Mouse (Mus musculus) hematopoietic stem cell, adult 5-6 weeks (primary cell): ENCODE data around the gene Arhgef26. TPM values are rescaled to one million over a fixed set of nuclear protein-coding genes. Genes with fewer than 3 reads are reported as not detected.
A peak's percentile ranks its signal among the peaks of the same experiment; 100 is the strongest.

Experiments used
- ATAC-seq, 2 experiments: fragments of 125-278 bp in 1 of 2; replicated peaks in 1 of 2; 2 replicates each; pipeline ENCODE4 v1.8.0; 2016 to 2017; ENCODE audit warnings: inconsistent platforms in 2 of 2, mild to moderate bottlenecking in 2 of 2, moderate number of reproducible peaks in 2 of 2, low read depth in 1 of 2, moderate TSS enrichment in 1 of 2; ENCODE audit not compliant: low FRiP score in 2 of 2, poor library complexity in 2 of 2, severe bottlenecking in 2 of 2, insufficient read depth in 1 of 2, low TSS enrichment in 1 of 2
- total RNA-seq: library from RNA; stranded (forward); fragments of 172-1452, 232-1000 nt; gene quantifications from 2 replicates; pipeline ENCODE4 v1.2.3, GENCODE M21; 2017

Arhgef26 gene
- total RNA-seq, 1 experiment from 2014 or later = not detected

DNA sequence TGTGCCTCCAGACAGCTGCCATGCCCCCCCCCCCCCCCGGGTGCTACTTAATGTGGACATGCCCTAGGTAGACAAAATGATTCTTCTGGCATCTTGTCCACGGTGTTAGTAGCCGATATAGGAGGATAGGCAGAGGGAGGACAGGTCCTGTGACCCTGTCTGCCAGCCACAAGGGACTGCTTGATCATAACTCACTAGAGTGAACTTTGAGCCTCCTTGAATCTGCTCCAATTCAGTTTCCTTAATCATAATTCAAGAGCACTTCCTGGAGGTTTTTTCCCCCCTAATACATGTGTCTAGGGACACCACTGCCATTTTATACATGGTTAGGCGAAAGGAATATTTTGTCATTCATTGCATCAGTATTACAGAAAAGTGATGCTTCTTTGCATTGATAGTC, 36.2 kb downstream of the Arhgef26 start:
- ATAC-seq = no peak

DNA sequence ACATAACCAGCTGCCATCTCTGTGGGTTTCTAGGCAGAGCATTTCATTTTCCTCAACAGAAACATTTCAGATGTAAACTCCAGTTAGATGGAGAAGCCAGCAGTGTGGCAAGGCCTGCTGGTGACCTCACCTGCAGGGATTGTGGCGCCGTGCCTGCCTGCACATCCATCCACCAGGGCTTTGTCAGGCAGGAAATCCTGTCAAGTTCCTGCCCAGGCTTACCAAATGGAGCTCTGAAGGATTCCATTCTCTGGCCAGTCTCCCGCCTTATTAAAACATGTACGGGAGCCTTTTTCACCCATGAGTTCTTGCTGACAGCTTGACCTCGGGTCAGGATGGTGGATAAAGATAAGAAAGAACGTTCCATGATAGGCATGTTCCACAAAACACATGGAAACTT, 36.7 kb downstream of the Arhgef26 start:
- ATAC-seq = peak; percentile 25 to 46; a peak in 2 of 4 replicates

DNA sequence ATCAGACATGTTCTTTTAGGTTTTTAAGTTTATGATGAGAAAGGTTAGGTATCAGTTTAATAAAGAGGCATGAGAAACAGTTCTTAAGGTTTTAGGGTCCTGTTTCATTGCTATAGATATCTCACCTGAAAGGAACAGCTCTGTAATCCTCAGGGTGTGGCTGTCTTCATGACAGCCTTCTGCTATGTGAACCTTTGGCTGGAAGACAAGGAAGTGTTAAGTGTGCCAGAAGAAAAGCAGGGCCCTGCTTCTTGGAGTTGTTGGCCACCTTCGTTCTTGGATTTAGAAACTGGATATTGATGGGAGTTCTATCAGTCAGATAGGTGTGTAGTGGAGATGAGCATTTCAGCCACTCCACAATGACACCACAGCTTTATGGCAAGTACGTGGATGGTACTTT, 38.6 kb downstream of the Arhgef26 start:
- ATAC-seq = no peak

DNA sequence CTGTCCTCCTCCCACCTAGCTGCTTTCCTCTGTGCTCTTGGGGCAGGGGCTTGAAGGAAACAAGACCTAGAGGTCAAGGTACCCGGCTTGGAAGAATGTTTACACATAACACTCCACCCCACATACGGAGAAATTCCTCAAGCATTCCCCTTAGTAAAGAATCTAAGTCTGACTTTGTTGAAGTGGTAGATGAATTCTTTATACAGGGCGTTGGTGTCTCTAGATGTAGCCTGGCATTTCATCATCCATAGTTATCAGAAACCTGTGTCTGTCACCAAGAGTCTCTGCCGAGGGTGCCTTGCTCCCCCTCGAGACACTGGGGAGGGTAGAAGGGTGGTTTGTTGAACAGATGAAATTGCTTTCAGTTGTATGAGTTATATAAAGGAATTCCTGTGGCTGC, 41.8 kb downstream of the Arhgef26 start:
- no peak for ATAC-seq

DNA sequence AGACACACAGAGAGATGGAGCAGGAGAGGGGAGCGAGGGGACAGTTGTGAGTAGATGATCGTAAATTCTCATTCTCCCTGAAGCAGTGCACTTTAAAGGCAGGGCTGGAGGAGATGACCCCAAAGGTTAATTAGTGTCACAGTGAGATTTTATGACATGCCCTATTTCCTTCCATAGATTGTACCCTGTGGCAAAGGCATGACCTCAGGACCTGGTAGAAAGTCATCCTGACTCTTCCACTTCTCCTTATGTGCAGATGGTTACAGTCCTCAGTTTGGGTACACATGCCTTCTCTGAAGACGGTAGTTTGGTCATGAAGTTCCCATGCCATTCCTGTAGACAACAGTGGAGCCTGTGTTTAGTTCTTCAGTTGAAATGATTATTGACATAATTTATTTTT, 42.3 kb downstream of the Arhgef26 start:
- no peak for ATAC-seq

DNA sequence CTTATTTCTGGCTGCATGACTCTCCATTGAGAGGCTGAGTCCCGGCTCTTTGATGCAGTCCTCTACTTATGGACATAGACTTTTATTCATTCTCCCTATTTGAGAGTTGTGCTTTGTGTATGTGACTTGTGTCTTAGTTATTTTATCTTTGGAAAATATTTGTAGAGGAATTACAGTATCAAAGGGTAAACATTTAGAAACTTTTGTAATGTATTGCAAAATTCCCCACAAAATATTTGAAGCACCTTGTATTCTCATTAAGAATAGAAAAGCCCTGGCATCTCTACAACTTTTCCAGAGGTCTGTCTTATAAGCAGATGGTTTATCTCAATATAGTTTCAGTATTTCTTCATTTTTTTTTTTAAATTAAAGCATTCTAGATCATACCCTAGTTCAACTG, 44.7 kb downstream of the Arhgef26 start:
- ATAC-seq = no peak

DNA sequence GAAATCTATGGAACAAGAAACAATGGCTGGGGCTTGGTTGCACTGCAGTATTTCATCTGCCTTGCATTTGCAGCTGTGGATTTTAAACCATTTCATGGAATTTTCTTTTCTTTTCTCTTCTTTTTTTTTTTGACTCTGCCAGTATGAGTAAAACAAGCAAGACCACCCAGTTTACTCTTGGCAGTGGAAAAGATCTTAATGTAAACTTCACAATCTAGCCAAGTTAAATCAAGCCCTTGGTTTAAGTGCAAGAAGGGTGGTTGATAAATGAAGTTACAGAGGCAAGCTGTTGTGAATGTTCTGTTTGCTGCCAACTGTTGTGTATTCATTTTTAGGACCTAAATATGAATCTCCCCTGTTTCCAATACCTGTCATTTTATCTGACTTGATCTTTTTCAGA, 54.5 kb downstream of the Arhgef26 start:
- ATAC-seq = no peak

DNA sequence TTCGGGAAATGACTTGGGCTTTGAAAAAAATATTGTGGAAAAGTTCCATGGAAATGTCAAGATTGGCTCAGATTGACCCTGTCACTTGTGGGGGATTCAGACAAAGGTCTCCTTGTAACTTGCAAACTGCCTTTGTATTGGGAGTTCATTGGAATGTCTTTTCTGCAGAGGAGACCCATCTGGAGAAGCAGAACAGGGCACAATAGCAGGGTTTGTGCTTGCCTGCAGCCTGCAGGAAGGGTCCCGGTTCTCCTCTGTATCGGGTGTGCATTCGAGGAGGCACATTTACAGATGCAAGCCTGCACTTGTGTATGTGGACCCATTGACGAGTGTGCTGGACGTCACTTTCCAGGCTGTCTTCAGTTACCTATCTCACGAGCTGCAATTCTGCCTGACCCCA, 56.1 kb downstream of the Arhgef26 start:
- ATAC-seq = no peak

DNA sequence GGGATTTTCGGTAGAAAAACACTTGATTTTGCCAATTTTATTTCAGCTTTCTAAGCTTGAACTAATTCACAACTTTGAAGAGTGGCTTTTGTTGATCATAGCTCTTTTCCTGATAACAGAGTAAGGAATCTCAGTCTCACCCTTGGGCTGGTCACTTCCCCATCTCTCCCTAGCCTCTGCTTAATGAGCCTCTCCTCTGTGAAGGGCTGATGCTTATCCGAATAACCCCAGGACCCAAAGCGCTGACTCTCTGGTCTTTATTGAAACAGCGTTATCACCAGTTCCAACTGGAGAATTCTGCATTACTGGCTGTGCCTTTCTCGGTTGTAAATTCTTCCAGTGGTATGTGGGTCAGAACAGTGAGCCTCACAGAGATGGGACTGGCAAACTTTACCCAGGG, 57.2 kb downstream of the Arhgef26 start:
- ATAC-seq = no peak

DNA sequence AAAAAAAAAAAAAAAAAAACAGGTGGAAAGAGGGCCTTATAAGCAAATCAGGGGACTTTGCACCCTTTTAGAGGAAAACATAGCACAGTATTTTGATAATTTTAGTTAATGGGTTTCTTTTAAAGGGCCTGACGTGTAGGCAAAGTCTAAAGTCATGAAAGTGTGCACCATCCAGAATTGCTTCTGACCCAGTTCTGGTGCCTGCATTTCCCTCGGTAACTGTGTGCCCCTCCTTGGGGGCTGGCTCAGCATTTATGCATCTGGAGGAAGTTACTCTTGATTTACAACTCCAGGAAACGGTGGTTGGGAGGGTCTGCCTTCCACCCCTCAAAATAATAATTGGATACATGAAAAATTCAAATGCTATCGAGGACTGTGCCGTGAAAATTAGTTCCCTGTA, 58.0 kb downstream of the Arhgef26 start:
- ATAC-seq = peak; percentile 84 to 88

DNA sequence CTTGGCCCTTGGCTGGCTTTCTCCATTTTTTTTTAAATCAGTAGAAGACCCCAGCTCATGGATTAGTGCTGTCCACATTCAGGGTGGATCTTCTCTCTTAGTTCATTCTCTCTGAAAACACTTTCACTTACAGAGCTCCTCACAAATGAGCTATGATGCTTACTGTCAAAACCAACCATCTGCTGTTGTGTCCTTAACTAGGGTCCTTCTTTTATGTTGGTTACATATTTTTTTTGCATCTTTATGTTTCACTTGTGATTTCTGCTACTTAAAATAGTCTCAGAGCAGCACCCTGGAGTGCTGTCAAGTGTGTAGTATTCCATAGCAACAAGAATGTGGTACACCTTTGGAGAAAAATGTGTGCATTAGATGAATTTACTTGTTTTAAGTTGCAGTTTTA, 60.0 kb downstream of the Arhgef26 start:
- no peak for ATAC-seq

DNA sequence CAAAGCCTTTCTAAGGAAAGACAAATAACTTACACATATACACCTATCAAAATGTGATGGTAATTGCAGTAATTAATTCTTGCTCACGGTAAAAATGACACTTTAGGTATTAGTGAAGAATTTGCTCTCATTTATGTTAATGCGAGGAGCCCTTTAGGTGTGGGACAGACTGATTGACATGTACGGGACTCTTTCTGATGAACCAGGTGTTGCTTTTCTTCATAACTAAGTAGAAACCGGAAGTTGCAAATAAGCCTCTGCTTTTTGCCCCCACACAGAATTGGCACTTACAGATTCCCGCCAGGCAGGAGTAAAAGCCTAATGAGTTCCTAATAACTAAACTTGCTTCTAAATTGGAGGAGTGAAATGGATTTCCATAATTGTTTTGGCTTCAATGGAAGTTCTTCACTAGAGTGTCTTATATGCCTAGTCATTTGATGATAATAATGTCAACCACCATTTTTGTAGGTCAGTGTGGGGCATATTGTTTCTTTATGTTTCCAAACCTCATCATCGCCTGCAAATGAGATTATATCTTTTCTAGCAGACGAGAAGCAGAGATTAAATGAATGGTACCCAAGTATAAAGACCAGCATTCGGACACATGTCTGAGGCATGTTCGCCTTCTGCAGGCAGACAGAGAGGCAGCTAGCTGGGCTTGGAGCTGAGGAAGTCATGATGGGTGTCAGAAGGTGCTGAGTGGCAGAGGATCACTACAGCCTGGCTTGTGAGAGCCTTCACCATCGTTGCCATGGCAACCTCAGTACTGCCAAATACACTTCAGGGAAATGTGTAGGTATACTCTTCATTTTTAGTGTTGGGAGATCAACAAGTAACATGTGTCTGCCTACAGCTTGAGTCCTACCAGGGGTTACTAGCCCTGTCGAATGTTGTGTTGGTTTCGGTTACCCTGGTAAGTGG, 61.9 kb downstream of the Arhgef26 start:
- no peak for ATAC-seq

DNA sequence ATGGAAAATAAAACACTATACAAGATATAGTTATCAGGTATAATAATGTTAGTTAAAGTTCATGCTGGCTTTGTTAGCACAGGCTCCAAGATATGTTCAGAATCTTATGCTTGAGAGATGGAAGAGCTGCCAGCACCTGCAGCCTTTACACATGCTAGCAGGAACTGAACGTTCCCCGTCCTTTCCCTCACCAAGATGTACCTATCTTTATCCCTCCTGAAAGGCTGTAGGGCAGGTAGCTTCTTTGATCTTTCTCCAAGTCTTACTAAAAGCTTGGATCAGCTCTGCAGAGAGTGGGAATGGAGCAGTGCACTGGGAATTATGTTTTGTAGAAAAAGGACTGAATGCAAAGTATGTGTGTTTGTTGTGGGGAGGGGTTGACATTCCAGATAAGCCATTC, 64.3 kb downstream of the Arhgef26 start:
- ATAC-seq = no peak

DNA sequence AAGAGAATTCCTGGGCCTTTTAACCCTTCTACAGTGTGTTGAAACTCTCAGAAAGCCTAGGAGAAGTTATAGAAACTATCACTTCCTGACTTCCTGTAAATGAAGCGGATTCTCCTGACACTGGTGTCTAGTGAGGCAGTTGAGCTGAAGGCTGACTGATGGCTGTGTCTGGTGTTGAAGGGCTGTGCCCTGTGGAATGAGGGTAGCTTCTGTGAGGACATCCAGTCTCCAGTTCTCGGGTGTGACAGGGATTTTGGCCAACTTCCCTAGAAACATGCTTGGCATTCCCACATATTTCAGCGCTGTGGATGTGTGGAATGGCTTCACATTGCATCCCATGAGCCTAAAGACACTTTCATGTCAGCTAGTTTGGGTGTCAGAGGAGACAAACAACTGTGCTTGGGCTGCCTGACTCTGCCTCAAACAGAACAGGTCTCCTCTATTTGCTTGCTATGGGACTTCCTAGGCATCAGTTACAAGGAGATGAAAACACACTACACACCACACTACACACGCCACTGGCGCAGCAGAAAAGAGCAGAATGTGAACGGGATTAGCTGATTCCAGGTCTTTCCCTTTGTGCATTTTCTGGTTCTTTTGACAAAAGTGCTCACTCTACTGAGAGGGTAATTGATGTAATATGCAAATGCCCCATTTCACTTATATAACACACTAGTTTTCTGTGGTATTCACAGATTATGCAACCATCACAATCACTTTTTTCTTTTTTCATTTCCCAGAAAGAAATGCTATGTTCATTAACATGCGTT, 66.5 kb downstream of the Arhgef26 start:
- no peak for ATAC-seq

DNA sequence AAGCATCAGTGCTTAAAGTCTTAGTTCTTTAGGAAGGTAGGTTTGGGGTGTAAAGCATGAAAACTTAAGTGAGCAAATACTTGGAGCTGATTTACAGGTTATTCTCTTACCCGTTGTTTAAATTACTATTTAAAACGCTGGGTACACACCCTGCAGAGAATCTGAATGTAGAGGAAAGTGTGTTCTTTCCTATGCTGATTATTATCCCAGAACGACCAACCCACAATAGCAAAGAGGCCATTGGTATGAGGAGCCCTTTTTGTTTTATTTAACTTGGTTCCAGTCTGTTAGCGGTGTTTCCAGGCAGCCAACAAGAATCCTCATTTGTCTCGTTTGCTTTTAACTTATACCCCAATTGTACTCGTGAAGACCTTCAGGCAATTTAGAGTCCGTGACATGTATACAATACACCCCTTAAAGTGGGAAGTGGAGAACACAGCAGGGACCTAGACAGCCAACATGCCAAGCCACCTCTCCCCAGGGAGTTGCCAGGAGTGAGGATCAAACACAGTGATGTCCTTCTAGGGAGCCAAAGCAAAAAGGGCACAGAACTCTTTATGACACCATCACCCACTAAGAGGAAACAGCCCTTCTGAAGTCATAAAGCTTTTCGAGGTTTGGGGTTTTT, 71.5 kb downstream of the Arhgef26 start:
- no peak for ATAC-seq

DNA sequence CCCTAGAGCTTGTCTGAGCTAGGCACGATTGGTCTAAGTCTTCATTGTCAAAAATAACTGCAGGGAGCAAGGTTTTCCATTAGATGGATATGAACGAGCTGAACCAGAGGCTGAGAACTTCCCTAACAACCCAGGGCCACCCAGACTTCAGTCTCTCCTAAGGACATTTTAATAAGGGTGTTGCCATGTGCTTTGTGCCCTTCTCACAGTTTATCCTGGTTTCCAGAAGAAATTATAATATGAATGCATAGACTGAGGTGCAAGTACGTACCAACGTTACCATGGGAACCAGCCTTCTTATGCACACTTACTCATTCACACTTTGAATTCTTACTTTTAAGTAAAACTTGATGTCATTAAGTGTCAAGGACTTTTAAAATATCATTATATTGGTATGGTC, 72.3 kb downstream of the Arhgef26 start:
- ATAC-seq = no peak

DNA sequence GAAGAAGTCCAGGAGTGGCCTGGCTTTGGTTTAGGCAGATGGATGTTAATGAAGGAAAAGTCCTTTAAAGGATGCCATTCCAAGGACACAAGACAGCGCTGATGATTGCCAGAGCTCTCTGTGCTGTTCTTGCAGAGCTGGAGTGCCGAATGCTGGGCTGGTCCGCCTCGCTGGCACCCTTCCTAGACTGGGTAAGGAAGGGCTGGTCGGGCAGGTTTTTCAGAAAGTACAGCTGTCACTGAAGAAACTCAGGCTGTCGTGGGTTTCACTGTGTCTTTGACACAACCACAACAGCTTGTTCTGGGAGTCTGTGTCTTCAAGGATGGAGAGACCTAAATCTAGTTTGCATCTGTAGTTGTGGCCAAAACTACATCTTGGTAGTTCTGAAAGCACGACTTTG, 74.6 kb downstream of the Arhgef26 start:
- ATAC-seq = no peak

DNA sequence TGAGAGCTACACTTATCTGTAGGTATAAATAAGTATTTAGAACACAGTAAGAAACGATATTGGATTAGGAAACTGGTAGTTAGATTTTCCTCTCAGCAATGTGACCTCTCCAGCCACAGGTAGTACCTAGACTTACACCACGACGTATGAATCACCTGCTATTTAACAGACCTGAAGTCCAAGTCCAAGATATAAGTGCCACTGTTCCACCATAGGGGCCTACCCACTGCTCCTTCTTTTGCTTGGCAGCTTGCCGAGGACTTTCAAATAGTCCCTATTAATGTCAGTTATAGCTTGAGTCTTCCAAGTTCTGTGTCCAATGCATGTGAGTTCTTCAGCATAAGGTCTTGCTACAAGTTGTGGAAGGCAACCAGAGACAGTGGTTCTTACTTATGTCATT, 76.8 kb downstream of the Arhgef26 start:
- no peak for ATAC-seq
